Mouse (Mus musculus) lung, embryonic 14.5 days (tissue): ENCODE results near the gene Prrx1. TPM values are rescaled to one million over a fixed set of nuclear protein-coding genes. Genes with fewer than 3 reads are reported as not detected.

ENCODE experiments used
- ATAC-seq: fragments of 200-750 bp; cut with Nextera tagmentation; 2 replicates; pipeline ENCODE4 v1.8.0; 2017; ENCODE audit warnings: mild to moderate bottlenecking, moderate TSS enrichment, moderate library complexity; ENCODE audit not compliant: insufficient read depth
- DNase-seq: peaks from one replicate; pipeline ENCODE4 v3.0.0-alpha.2; 2015
- H3K27ac ChIP-seq: fragments of 300-500 bp; sonication (generic); 2 replicates; pipeline ENCODE4 v1.5.1; 2014; ENCODE audit warnings: low read depth, mild to moderate bottlenecking, moderate library complexity
- H3K27me3 ChIP-seq: fragments of 300-500 bp; sonication (generic); 2 replicates; pipeline ENCODE4 v1.6.1; 2014; ENCODE audit warnings: low read length, control low read depth; ENCODE audit not compliant: insufficient read depth
- H3K36me3 ChIP-seq: fragments of 300-500 bp; sonication (generic); 2 replicates; pipeline ENCODE4 v1.6.1; 2014; ENCODE audit warnings: control low read depth; ENCODE audit not compliant: insufficient read depth
- H3K4me1 ChIP-seq: fragments of 300-500 bp; sonication (generic); 2 replicates; pipeline ENCODE4 v1.6.1; 2014; ENCODE audit warnings: antibody characterized with exemption, control low read depth; ENCODE audit not compliant: insufficient read depth
- H3K4me2 ChIP-seq: fragments of 300-500 bp; sonication (generic); 2 replicates; pipeline ENCODE4 v1.6.1; 2014; ENCODE audit warnings: mild to moderate bottlenecking
- H3K4me3 ChIP-seq: fragments of 300-500 bp; sonication (generic); 2 replicates; pipeline ENCODE4 v1.5.1; 2014; ENCODE audit warnings: low read depth, low read length
- H3K9ac ChIP-seq: fragments of 300-500 bp; sonication (generic); 2 replicates; pipeline ENCODE4 v1.6.1; 2014
- H3K9me3 ChIP-seq: fragments of 300-500 bp; sonication (generic); 2 replicates; pipeline ENCODE4 v1.6.1; 2016; ENCODE audit warnings: low read depth, low read length, control low read depth
- CTCF ChIP-seq: IDR thresholded peaks from 2 replicates; pipeline ENCODE4 v1.5.1; 2016; ENCODE audit warnings: antibody characterized with exemption, low read depth
- WGBS: fragments of 180-500 bp; shearing (Covaris S2); extraction: QIAGEN DNeasy Blood & Tissue Kit; methylation state at CpG from one replicate; pipeline ENCODE4 v1.1.7; 2014; 5-methylcytosine and 5-hydroxymethylcytosine counted together
- polyA plus RNA-seq: library from polyadenylated mRNA; unstranded; fragments of >200 nt; fragmentation: Nextera tagmentation; extraction: Ambion mirVana; gene quantifications from 2 replicates; pipeline ENCODE4 v1.2.1, GENCODE M21; 2014

Prrx1 gene
- polyA plus RNA-seq, 1 experiment from 2014 or later, result 7.7 TPM

DNA sequence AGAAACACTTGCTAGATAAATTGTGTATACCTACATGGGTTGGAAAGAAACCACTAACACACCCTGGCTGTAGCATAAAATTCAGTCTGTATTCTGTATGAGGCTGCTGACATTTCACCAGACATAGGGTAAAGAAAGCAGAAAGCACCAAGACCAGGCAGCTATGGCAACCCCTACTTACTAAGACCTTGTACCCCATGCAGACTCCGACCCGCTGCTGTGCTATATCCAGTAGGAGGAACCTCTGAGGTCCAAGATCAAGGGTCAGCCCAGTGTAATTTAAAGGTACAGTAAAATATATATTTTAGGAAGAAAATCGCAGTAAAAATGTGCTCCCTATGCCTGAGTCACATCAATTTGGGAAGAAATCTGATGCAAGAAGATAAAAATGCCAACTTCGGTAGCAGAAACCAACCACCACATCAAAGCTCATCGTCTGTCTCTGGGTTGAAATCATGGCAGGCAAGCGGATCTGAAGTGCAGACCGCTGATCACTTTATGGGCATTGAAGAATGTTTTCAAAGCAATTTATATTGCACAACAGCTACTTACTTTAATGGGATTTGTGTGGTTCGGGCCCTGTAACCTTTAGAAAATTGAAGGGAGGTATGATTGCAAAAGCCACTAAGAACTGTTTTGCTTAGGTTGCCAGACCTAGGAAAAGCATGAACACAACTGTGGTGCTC lies 46.5 kb downstream of the Prrx1 start:
- Histone ChIP-seq H3K36me3 (no peaks in the 10 kb centered on the region), H3K4me3 (no peak overlapping the region), H3K9me3 (no peaks in the 10 kb centered on the region), H3K27ac (no peak overlapping the region), H3K27me3 (no peaks in the 10 kb centered on the region), H3K4me1 (no peaks in the 10 kb centered on the region), H3K9ac (no peak overlapping the region), H3K4me2 (no peak overlapping the region)
- WGBS, result 86% methylated on average over 8 of the region's 8 CpGs
- TF ChIP-seq CTCF, result no peak
- DNase-seq (no peak), ATAC-seq (no peak)

DNA sequence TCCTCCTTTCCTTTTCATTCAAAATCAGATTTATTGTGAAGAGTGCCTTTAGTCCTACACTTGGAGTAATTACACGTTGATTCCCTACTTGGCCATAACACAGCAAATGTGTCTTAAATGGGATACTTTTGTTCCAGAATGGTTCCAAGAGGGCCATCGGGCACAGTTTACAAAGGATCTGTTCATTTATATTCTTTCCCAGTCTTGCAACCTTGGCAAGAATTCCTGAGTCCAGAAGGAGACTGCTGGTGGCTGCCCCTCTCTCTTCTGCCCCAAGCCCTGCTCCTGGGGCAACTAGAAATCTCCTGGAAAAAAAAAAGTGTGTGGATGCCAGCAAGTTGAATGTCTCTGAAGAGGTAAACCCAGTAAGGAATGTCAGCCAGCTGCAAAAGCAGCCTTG lies 56.2 kb downstream of the Prrx1 start:
- no peak for DNase-seq
- Histone ChIP-seq H3K27me3 (no peaks in the 10 kb centered on the region), H3K4me1 (no peaks in the 10 kb centered on the region), H3K4me2 (no peak overlapping the region), H3K9me3 (no peaks in the 10 kb centered on the region), H3K4me3 (no peak overlapping the region), H3K36me3 (0 out of 2 replicates have a peak, but pooled peaks cover 2% of the 10 kb centered on the region), H3K9ac (no peak overlapping the region), H3K27ac (no peak overlapping the region)
- 85% methylated on average over 2 of the region's 2 CpGs for WGBS
- no peak for ATAC-seq
- TF ChIP-seq CTCF, result no peak

- no peak for TF ChIP-seq CTCF
- DNase-seq (no peak), ATAC-seq (no peak)
- Histone ChIP-seq H3K9me3 (no peaks in the 10 kb centered on the region), H3K27ac (no peak overlapping the region), H3K36me3 (0 out of 2 replicates have a peak, but pooled peaks cover 2% of the 10 kb centered on the region), H3K4me1 (no peaks in the 10 kb centered on the region), H3K4me2 (no peak overlapping the region), H3K9ac (no peak overlapping the region), H3K4me3 (no peak overlapping the region), H3K27me3 (no peaks in the 10 kb centered on the region)
- WGBS, result 97% methylated on average over 2 of the region's 2 CpGs
Measured at GRCm38 (mm10) chr1:163255884-163256283, 57.6 kb downstream of the Prrx1 start.

GRCm38 (mm10) chr1:163252796-163253195 lies 60.7 kb downstream of the Prrx1 start:
- ATAC-seq, result no peak

GRCm38 (mm10) chr1:163252331-163252730 lies 61.2 kb downstream of the Prrx1 start:
- Histone ChIP-seq H3K9ac (no peak overlapping the region), H3K4me2 (no peak overlapping the region), H3K4me3 (no peak overlapping the region), H3K9me3 (no peaks in the 10 kb centered on the region), H3K27me3 (no peaks in the 10 kb centered on the region), H3K36me3 (0 out of 2 replicates have a peak, but pooled peaks cover 2% of the 10 kb centered on the region), H3K27ac (no peak overlapping the region), H3K4me1 (no peaks in the 10 kb centered on the region)
- DNase-seq (no peak), ATAC-seq (no peak)
- WGBS, result 66% methylated on average over 5 of the region's 5 CpGs
- TF ChIP-seq CTCF, result no peak

More at GRCm38 (mm10) chr1:163252796-163253195, 60.7 kb downstream of the Prrx1 start:
- H3K4me3 ChIP-seq, result no peak overlapping the region
- H3K4me1 ChIP-seq, result no peaks in the 10 kb centered on the region
- TF ChIP-seq CTCF, result no peak
- no peak for DNase-seq
- H3K4me2 ChIP-seq, result no peak overlapping the region
- WGBS, result 74% methylated on average over 4 of the region's 4 CpGs
- H3K9me3 ChIP-seq, result no peaks in the 10 kb centered on the region
- H3K36me3 ChIP-seq, result 0 out of 2 replicates have a peak, but pooled peaks cover 2% of the 10 kb centered on the region
- H3K27me3 ChIP-seq, result no peaks in the 10 kb centered on the region
- no peak overlapping the region for H3K27ac ChIP-seq
- H3K9ac ChIP-seq, result no peak overlapping the region

DNA sequence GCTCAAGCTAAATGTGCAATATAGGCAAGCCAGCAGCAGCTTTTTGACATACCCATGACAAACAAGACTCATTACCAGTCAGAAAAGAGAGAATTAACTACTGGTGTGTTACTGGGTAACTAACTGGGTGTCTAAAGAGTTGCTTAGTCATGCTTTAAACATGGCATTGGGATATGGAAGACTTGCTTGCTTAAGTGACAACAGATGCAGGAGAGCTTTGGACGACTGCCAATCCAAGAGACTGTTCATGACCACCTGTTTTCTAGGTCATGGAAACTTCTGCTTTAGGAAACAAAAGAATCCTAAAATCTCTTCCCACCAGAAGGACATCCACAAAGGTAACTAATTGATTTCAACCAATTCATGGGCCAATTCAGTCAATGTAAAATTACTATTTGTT lies 61.7 kb downstream of the Prrx1 start:
- Histone ChIP-seq H3K27ac (no peak overlapping the region), H3K9ac (no peak overlapping the region), H3K36me3 (0 out of 2 replicates have a peak, but pooled peaks cover 2% of the 10 kb centered on the region), H3K4me1 (no peaks in the 10 kb centered on the region), H3K4me2 (no peak overlapping the region), H3K9me3 (no peaks in the 10 kb centered on the region), H3K27me3 (no peaks in the 10 kb centered on the region), H3K4me3 (no peak overlapping the region)
- ATAC-seq (no peak), DNase-seq (no peak)
- no peak for TF ChIP-seq CTCF
- 75% methylated on average over 1 of the region's 1 CpGs for WGBS

DNA sequence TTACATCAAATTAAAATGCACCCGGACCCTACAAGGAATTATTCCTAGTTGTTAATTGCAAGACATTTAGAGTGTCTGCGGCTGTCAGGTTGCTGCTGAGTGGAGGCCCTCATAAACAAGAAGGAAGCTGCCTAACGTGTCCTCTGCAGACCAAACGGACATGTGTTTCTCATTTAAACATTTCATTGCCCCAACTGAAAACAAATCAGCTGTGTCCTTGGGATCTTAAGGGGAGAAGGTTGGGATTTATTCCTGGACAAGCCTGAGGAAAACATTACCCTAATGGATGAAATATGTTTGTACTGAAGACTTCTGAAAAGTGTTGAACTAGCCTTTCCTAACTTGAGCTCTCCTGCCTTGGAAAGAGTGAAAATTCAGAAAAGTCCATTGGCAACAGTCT lies 74.6 kb downstream of the Prrx1 start:
- Histone ChIP-seq H3K36me3 (no peaks in the 10 kb centered on the region), H3K4me3 (no peak overlapping the region), H3K4me2 (no peak overlapping the region), H3K27ac (no peak overlapping the region), H3K4me1 (no peaks in the 10 kb centered on the region), H3K9ac (no peak overlapping the region), H3K9me3 (no peaks in the 10 kb centered on the region), H3K27me3 (no peaks in the 10 kb centered on the region)
- DNase-seq (no peak), ATAC-seq (no peak)
- WGBS, result 56% methylated on average over 4 of the region's 4 CpGs
- no peak for TF ChIP-seq CTCF
